Mouse (Mus musculus) cortical plate, adult 2 months (tissue): ENCODE data around the gene Nme2.

Source experiments
- CTCF ChIP-seq: fragments of 200-500 bp; IDR thresholded peaks from 2 replicates; pipeline ENCODE4 v1.5.1; 2011; ENCODE audit warnings: mild to moderate bottlenecking, control low read depth, low read length; ENCODE audit not compliant: insufficient read depth; ENCODE audit errors: extremely low read depth
- POLR2A ChIP-seq: fragments of 200-500 bp; IDR thresholded peaks from 2 replicates; pipeline ENCODE4 v1.6.1; 2011; ENCODE audit warnings: mild to moderate bottlenecking, low read length, control low read depth; ENCODE audit not compliant: insufficient read depth; ENCODE audit errors: extremely low read depth

DNA sequence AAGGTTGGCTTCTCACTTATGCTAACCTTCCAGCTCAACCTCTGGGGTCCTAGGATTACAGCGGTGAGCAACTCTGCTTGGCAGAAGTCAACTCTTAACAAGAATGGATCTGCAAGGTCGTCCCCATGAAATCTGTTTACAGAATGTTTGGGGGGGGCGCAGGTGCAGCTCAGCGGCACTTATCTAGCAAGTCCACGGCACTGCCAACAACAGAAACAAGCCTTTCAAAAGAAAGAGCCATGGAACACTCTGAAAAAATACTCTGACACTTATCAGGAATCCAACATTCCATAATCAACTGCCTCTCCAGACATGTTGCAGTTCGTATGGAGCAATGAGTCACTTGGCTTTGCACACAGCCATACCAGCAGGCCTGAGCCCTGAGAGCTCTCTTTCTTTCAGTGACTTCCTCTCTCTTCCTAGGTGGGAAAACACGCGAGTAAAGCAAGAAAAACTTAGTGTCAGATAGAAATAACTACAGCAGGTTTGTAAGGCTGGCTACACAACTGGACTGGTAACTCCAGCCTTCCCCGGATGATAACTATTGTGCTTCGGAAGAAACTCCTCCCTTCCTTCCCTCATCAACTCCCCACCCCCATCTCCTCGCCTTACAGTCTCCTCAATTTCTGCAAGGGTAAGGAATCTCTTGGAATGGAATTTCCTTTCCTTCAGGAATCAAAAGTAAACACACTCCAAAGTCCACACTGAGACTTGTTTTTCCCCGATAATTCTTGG is 32.4 kb upstream of the Nme2 start:
- no peak for TF ChIP-seq CTCF
- TF ChIP-seq POLR2A, result no peak
